Mouse (Mus musculus) CH12.LX (cell line): ENCODE results near the gene Hlx. TPM values are rescaled to one million over a fixed set of nuclear protein-coding genes. Genes with fewer than 3 reads are reported as not detected.

Experiments
- DNase-seq: peaks from one replicate; pipeline ENCODE4 v3.0.0-alpha.2; 2013; ENCODE audit errors: extremely low read depth
- H3K27ac ChIP-seq: 2 replicates; pipeline ENCODE4 v1.5.1; 2012; ENCODE audit warnings: low read depth, mild to moderate bottlenecking, control low read depth, moderate library complexity; ENCODE audit not compliant: insufficient read depth
- H3K27me3 ChIP-seq: replicated peaks from 2 replicates; pipeline ENCODE3; 2012; ENCODE audit warnings: inconsistent platforms
- H3K36me3 ChIP-seq, 2 experiments: replicated peaks in 1 of 2; 2 replicates each; pipeline versions ENCODE3 to v1.6.1; 2012; ENCODE audit warnings: inconsistent platforms in 1 of 2, low read length in 1 of 2, mild to moderate bottlenecking in 1 of 2, mixed read lengths in 1 of 2, moderate library complexity in 1 of 2; ENCODE audit not compliant: control insufficient read depth in 1 of 2, insufficient read depth in 1 of 2
- H3K4me1 ChIP-seq, 2 experiments: 2 replicates each; pipeline ENCODE4 v1.6.1; 2012; ENCODE audit warnings: inconsistent platforms in 1 of 2, moderate library complexity in 1 of 2; ENCODE audit not compliant: insufficient read depth in 2 of 2, control insufficient read depth in 1 of 2
- H3K4me2 ChIP-seq: 2 replicates; pipeline ENCODE4 v1.6.1; 2012; ENCODE audit warnings: low read depth, mild to moderate bottlenecking, control low read depth; ENCODE audit not compliant: poor library complexity, insufficient read depth, severe bottlenecking
- H3K4me3 ChIP-seq, 3 experiments: fragments of 150-350 bp in 1 of 3; sonication (generic) in 1 of 3; replicated peaks in 1 of 3; 2 replicates each; pipeline versions ENCODE3 to v1.5.1; 2011 to 2012; ENCODE audit warnings: low read depth in 2 of 3, low read length in 2 of 3, mild to moderate bottlenecking in 2 of 3, moderate library complexity in 2 of 3, control low read depth in 1 of 3, improper control_type of control experiment in 1 of 3, inconsistent platforms in 1 of 3, mixed read lengths in 1 of 3; ENCODE audit not compliant: poor library complexity in 1 of 3
- H3K79me2 ChIP-seq: replicated peaks from 2 replicates; pipeline ENCODE4 v1.6.1; 2012; ENCODE audit warnings: mild to moderate bottlenecking, moderate library complexity; ENCODE audit not compliant: control insufficient read depth, poor library complexity, insufficient read depth, severe bottlenecking; ENCODE audit errors: extremely low read depth
- H3K9ac ChIP-seq: 2 replicates; pipeline ENCODE4 v1.6.1; 2012; ENCODE audit warnings: low read depth, mild to moderate bottlenecking, control low read depth, moderate library complexity; ENCODE audit not compliant: insufficient read depth
- H3K9me3 ChIP-seq: replicated peaks from 2 replicates; pipeline ENCODE3; 2012; ENCODE audit warnings: low read length, inconsistent platforms, mixed read lengths
- BHLHE40 ChIP-seq: IDR thresholded peaks from 2 replicates; pipeline ENCODE4 v1.6.1; 2011; ENCODE audit warnings: mild to moderate bottlenecking, low read depth, low read length, improper control_type of control experiment
- CHD1 ChIP-seq: IDR thresholded peaks from 2 replicates; pipeline ENCODE4 v1.6.1; 2012; ENCODE audit warnings: low read depth, low read length, improper control_type of control experiment, inconsistent platforms
- CHD2 ChIP-seq: IDR thresholded peaks from 2 replicates; pipeline ENCODE4 v1.6.1; 2011; ENCODE audit warnings: low read length, improper control_type of control experiment
- CTCF ChIP-seq, 2 experiments: IDR thresholded peaks in 1 of 2; conservative IDR thresholded peaks in 1 of 2; 2 replicates each; pipeline ENCODE4 v1.5.1; 2011 to 2012; ENCODE audit warnings: low read depth in 2 of 2, low read length in 2 of 2, improper control_type of control experiment in 1 of 2, inconsistent platforms in 1 of 2, mild to moderate bottlenecking in 1 of 2, moderate library complexity in 1 of 2
- E2F4 ChIP-seq: IDR thresholded peaks from 2 replicates; pipeline ENCODE4 v1.6.1; 2011; ENCODE audit warnings: low read depth, low read length, improper control_type of control experiment; ENCODE audit not compliant: insufficient replicate concordance
- ETS1 ChIP-seq: conservative IDR thresholded peaks from 2 replicates; pipeline ENCODE4 v1.6.1; 2012; ENCODE audit warnings: low read depth, mild to moderate bottlenecking, inconsistent platforms, low read length, improper control_type of control experiment, moderate library complexity
- GABPA ChIP-seq: IDR thresholded peaks from 2 replicates; pipeline ENCODE4 v1.6.1; 2012; ENCODE audit warnings: low read depth, low read length, improper control_type of control experiment, inconsistent platforms; ENCODE audit not compliant: insufficient replicate concordance
- HCFC1 ChIP-seq: IDR thresholded peaks from 2 replicates; pipeline ENCODE4 v1.6.1; 2012; ENCODE audit warnings: low read depth, mild to moderate bottlenecking, inconsistent platforms, low read length, improper control_type of control experiment
- IRF4 ChIP-seq: IDR thresholded peaks from 2 replicates; pipeline ENCODE4 v1.6.1; 2014; ENCODE audit warnings: low read depth, mild to moderate bottlenecking, inconsistent platforms, low read length, improper control_type of control experiment
- JUN ChIP-seq: IDR thresholded peaks from 2 replicates; pipeline ENCODE4 v1.6.1; 2011; ENCODE audit warnings: low read depth, mild to moderate bottlenecking, low read length, improper control_type of control experiment, moderate library complexity; ENCODE audit not compliant: insufficient read depth
- JUND ChIP-seq: conservative IDR thresholded peaks from 2 replicates; pipeline ENCODE4 v1.6.1; 2011; ENCODE audit warnings: low read depth, low read length, improper control_type of control experiment
- KAT2A ChIP-seq: IDR thresholded peaks from 2 replicates; pipeline ENCODE4 v1.6.1; 2012; ENCODE audit warnings: low read length, improper control_type of control experiment, inconsistent platforms; ENCODE audit not compliant: insufficient replicate concordance
- MAFK ChIP-seq: IDR thresholded peaks from 2 replicates; pipeline ENCODE4 v1.6.1; 2011; ENCODE audit warnings: low read length, improper control_type of control experiment; ENCODE audit not compliant: insufficient replicate concordance
- MAZ ChIP-seq: IDR thresholded peaks from 2 replicates; pipeline ENCODE4 v1.6.1; 2012; ENCODE audit warnings: low read depth, mild to moderate bottlenecking, inconsistent platforms, low read length, improper control_type of control experiment, moderate library complexity
- MEF2A ChIP-seq: IDR thresholded peaks from 2 replicates; pipeline ENCODE4 v1.6.1; 2014; ENCODE audit warnings: low read depth, mild to moderate bottlenecking, inconsistent platforms, low read length, improper control_type of control experiment, borderline replicate concordance
- MXI1 ChIP-seq: IDR thresholded peaks from 2 replicates; pipeline ENCODE4 v1.6.1; 2011; ENCODE audit warnings: mild to moderate bottlenecking, low read depth, low read length, improper control_type of control experiment
- MYC ChIP-seq: IDR thresholded peaks from 2 replicates; pipeline ENCODE4 v1.6.1; 2011; ENCODE audit warnings: low read depth, mild to moderate bottlenecking, improper control_type of control experiment, low read length
- NELFE ChIP-seq: IDR thresholded peaks from 2 replicates; pipeline ENCODE4 v1.6.1; 2011; ENCODE audit warnings: low read depth, low read length, improper control_type of control experiment
- NRF1 ChIP-seq: IDR thresholded peaks from 2 replicates; pipeline ENCODE4 v1.6.1; 2014; ENCODE audit warnings: low read depth, mild to moderate bottlenecking, inconsistent platforms, low read length, improper control_type of control experiment, moderate library complexity
- PAX5 ChIP-seq: IDR thresholded peaks from 2 replicates; pipeline ENCODE4 v1.6.1; 2012; ENCODE audit warnings: low read length, inconsistent platforms, mixed read lengths
- POLR2AphosphoS2 ChIP-seq: IDR thresholded peaks from 2 replicates; pipeline ENCODE4 v1.6.1; 2011; ENCODE audit warnings: low read depth, low read length, improper control_type of control experiment
- RAD21 ChIP-seq: IDR thresholded peaks from 2 replicates; pipeline ENCODE4 v1.6.1; 2011; ENCODE audit warnings: low read depth, mild to moderate bottlenecking, low read length, improper control_type of control experiment, moderate library complexity
- SIN3A ChIP-seq: IDR thresholded peaks from 2 replicates; pipeline ENCODE4 v1.6.1; 2012; ENCODE audit warnings: low read length, improper control_type of control experiment, inconsistent platforms
- SMC3 ChIP-seq: IDR thresholded peaks from 2 replicates; pipeline ENCODE4 v1.6.1; 2011; ENCODE audit warnings: low read depth, low read length, improper control_type of control experiment
- TBP ChIP-seq: conservative IDR thresholded peaks from 2 replicates; pipeline ENCODE4 v1.6.1; 2011; ENCODE audit warnings: low read depth, low read length, improper control_type of control experiment
- TCF12 ChIP-seq: IDR thresholded peaks from 2 replicates; pipeline ENCODE4 v1.6.1; 2014; ENCODE audit warnings: low read depth, mild to moderate bottlenecking, inconsistent platforms, low read length, improper control_type of control experiment
- UBTF ChIP-seq: IDR thresholded peaks from 2 replicates; pipeline ENCODE4 v1.6.1; 2012; ENCODE audit warnings: low read depth, mild to moderate bottlenecking, inconsistent platforms, low read length, improper control_type of control experiment, moderate library complexity
- USF1 ChIP-seq: IDR thresholded peaks from 2 replicates; pipeline ENCODE4 v1.6.1; 2014; ENCODE audit warnings: low read depth, mild to moderate bottlenecking, inconsistent platforms, low read length, improper control_type of control experiment
- USF2 ChIP-seq: conservative IDR thresholded peaks from 2 replicates; pipeline ENCODE4 v1.6.1; 2011; ENCODE audit warnings: low read depth, low read length, improper control_type of control experiment
- ZC3H11A ChIP-seq: IDR thresholded peaks from 2 replicates; pipeline ENCODE4 v1.6.1; 2012; ENCODE audit warnings: low read depth, mild to moderate bottlenecking, inconsistent platforms, low read length, improper control_type of control experiment
- ZMIZ1 ChIP-seq: IDR thresholded peaks from 2 replicates; pipeline ENCODE4 v1.6.1; 2012; ENCODE audit warnings: low read depth, mild to moderate bottlenecking, inconsistent platforms, low read length, improper control_type of control experiment
- ZNF384 ChIP-seq: IDR thresholded peaks from 2 replicates; pipeline ENCODE4 v1.6.1; 2012; ENCODE audit warnings: low read depth, low read length, improper control_type of control experiment, inconsistent platforms
- dilution Hi-C: fragments of 300-500 bp; cut with MboI; formaldehyde crosslinking; loops from 2 replicates; pipeline ENCODE4 v1.14.3; 2020; ENCODE audit warnings: low sequenced_read_pairs; ENCODE audit not compliant: extremely low pct_unique_long_range_greater_than_20kb, extremely low pct_ligation_motif_present
- in situ Hi-C: fragments of 300-500 bp; cut with MboI; formaldehyde crosslinking; loops from 3 replicates; pipeline ENCODE4 v1.14.3; 2019; ENCODE audit warnings: low sequenced_read_pairs, low pct_ligation_motif_present, low pct_unique_long_range_greater_than_20kb, mixed read lengths
- polyA plus RNA-seq: library from polyadenylated mRNA; unstranded; fragments of >175 nt; gene quantifications from 2 replicates; pipeline ENCODE4 v1.2.1, GENCODE M21; 2012; ENCODE audit warnings: low read depth; ENCODE audit not compliant: insufficient read length
- total RNA-seq, 2 experiments: library from RNA; depleted of rRNA; stranded (reverse); fragments of 300-350 nt in 1 of 2; fragments of >200 nt in 1 of 2; gene quantifications; 2 replicates each; pipeline ENCODE4 v1.2.3; 2012 to 2014

Gene Hlx
- total and polyA plus RNA-seq, 3 experiments, result 0.34 to 1.1 (median 0.64) TPM

GRCm38 (mm10) chr1:184771891-184772249 lies 39.5 kb upstream of the Hlx start:
- Histone ChIP-seq H3K27ac (no peak overlapping the region), H3K9me3 (no peaks in the 10 kb centered on the region), H3K4me1 (peaks cover 0 to 4% of the 10 kb centered on the region in 2 experiments; a peak in 1 of 4 replicates)
- DNase-seq, result no peak
- TF ChIP-seq TCF12 (no peak), RAD21 (no peak), BHLHE40 (no peak), MXI1 (no peak), HCFC1 (no peak), E2F4 (no peak), PAX5 (no peak), KAT2A (no peak), IRF4 (no peak), USF2 (no peak), TBP (no peak), CHD2 (no peak), JUN (no peak), ETS1 (no peak), MAZ (no peak), SIN3A (no peak)
- TF ChIP-seq, all 38 proteins: peak for 0
- Histone ChIP-seq H3K4me2 (no peak overlapping the region), H3K79me2 (no peaks in the 10 kb centered on the region), H3K36me3 (no peaks in the 10 kb centered on the region), H3K9ac (no peak overlapping the region), H3K4me3 (no peak overlapping the region), H3K27me3 (no peaks in the 10 kb centered on the region)
- in situ Hi-C loops, result no loop called here
- dilution Hi-C loops, result no loop called here

- DNase-seq, result peak; percentile 70
- H3K79me2 ChIP-seq, result no peaks in the 10 kb centered on the region
- H3K9ac ChIP-seq, result no peak overlapping the region
- no peak overlapping the region for H3K27ac ChIP-seq
- H3K4me2 ChIP-seq, result no peak overlapping the region
- in situ Hi-C loops (no loop called here), dilution Hi-C loops (no loop called here)
- H3K4me1 ChIP-seq, result peaks cover 0 to 4% of the 10 kb centered on the region in 2 experiments; a peak in 1 of 4 replicates
- no peaks in the 10 kb centered on the region for H3K9me3 ChIP-seq
- no peaks in the 10 kb centered on the region for H3K36me3 ChIP-seq
- H3K27me3 ChIP-seq, result no peaks in the 10 kb centered on the region
- H3K4me3 ChIP-seq, result no peak overlapping the region
- TF ChIP-seq ETS1 (no peak), SMC3 (peak; percentile 36), CHD1 (no peak), PAX5 (no peak), NELFE (no peak), MYC (no peak), E2F4 (no peak), NRF1 (no peak), CHD2 (no peak), RAD21 (peak; percentile 50), MAFK (no peak), MXI1 (no peak), USF1 (no peak), MEF2A (no peak), UBTF (no peak), ZC3H11A (no peak), ZMIZ1 (no peak), GABPA (no peak), TBP (no peak), CTCF (conservative IDR thresholded peaks at IDR 0.05 in 1 of 2, IDR thresholded peaks at IDR 0.05 in 1 of 2; ENCODE audit: low read depth in 2 of 2, low read length in 2 of 2) (peak; percentile 71 to 75), JUND (no peak), TCF12 (no peak), ZNF384 (peak; percentile 94), POLR2AphosphoS2 (no peak)
Measured at GRCm38 (mm10) chr1:184771202-184771890, 38.9 kb upstream of the Hlx start.
